Mouse (Mus musculus) heart, embryonic 13.5 days (tissue): Measurements from ENCODE around the gene Msi2. TPM values are rescaled to one million over a fixed set of nuclear protein-coding genes. Genes with fewer than 3 reads are reported as not detected.

ENCODE experiments used
- ATAC-seq: fragments of 200-750 bp; cut with Nextera tagmentation; 2 replicates; pipeline ENCODE4 v1.8.0; 2017; ENCODE audit warnings: moderate TSS enrichment; ENCODE audit not compliant: insufficient number of reproducible peaks, low FRiP score, low TSS enrichment; ENCODE audit errors: extremely low read depth
- H3K27ac ChIP-seq: fragments of 300-500 bp; sonication (generic); replicated peaks from 2 replicates; pipeline ENCODE4 v1.5.1; 2015; ENCODE audit warnings: moderate library complexity, mild to moderate bottlenecking, inconsistent platforms
- H3K27me3 ChIP-seq: fragments of 300-500 bp; sonication (generic); replicated peaks from 2 replicates; pipeline ENCODE4 v1.6.1; 2015; ENCODE audit warnings: mild to moderate bottlenecking, inconsistent platforms
- H3K36me3 ChIP-seq: fragments of 300-500 bp; sonication (generic); 2 replicates; pipeline ENCODE4 v1.6.1; 2015; ENCODE audit warnings: mild to moderate bottlenecking, inconsistent platforms
- H3K4me1 ChIP-seq: fragments of 300-500 bp; sonication (generic); 2 replicates; pipeline ENCODE4 v1.6.1; 2015; ENCODE audit warnings: inconsistent platforms
- H3K4me2 ChIP-seq: fragments of 300-500 bp; sonication (generic); 2 replicates; pipeline ENCODE4 v1.6.1; 2015; ENCODE audit warnings: inconsistent platforms, mild to moderate bottlenecking, moderate library complexity
- H3K4me3 ChIP-seq: fragments of 300-500 bp; sonication (generic); 2 replicates; pipeline ENCODE4 v1.5.1; 2015; ENCODE audit warnings: moderate library complexity, mild to moderate bottlenecking, inconsistent platforms
- H3K9ac ChIP-seq: fragments of 300-500 bp; sonication (generic); 2 replicates; pipeline ENCODE4 v1.6.1; 2015; ENCODE audit warnings: inconsistent platforms, mild to moderate bottlenecking, moderate library complexity
- H3K9me3 ChIP-seq: fragments of 300-500 bp; sonication (generic); 2 replicates; pipeline ENCODE4 v1.6.1; 2016; ENCODE audit warnings: inconsistent platforms
- WGBS: fragments of 180-500 bp; shearing (Covaris S2); methylation state at CpG from one replicate; pipeline ENCODE4 v1.1.7; 2015; ENCODE audit warnings: mixed read lengths; 5-methylcytosine and 5-hydroxymethylcytosine counted together
- polyA plus RNA-seq: library from polyadenylated mRNA; unstranded; fragments of >200 nt; fragmentation: Nextera tagmentation; extraction: Ambion mirVana; gene quantifications from 2 replicates; pipeline ENCODE4 v1.2.1, GENCODE M21; 2015

The Msi2 gene
- polyA plus RNA-seq, 1 experiment from 2014 or later: 16.2 TPM

DNA sequence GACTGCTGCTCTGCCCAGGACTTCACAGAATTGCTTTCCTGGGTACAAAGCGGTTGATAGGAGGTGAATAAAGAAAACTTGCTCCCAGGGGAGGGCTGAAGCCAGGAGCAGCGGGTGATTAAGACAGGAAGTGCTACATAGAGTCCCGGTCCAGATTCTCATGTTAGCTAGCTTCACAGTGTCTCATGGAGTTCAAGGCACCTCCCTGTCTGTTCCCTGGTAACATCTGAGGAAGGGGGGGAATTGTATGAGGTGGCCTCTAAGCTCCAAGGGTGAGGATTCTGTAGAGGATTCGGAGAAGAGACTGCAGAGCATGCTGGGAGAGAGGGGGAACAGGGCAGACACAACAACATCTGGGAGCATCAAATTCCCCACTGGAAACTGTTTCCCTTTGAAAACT lies 233.2 kb downstream of the Msi2 start:
- H3K4me2 ChIP-seq: no peak overlapping the region
- peaks cover 87% of the 10 kb centered on the region for H3K4me1 ChIP-seq
- H3K9ac ChIP-seq: no peak overlapping the region
- no peak for ATAC-seq
- H3K27me3 ChIP-seq: no peaks in the 10 kb centered on the region
- 56% methylated on average over 4 of the region's 4 CpGs for WGBS
- no peaks in the 10 kb centered on the region for H3K36me3 ChIP-seq
- H3K4me3 ChIP-seq: no peak overlapping the region
- peak overlapping the region; percentile 55 for H3K27ac ChIP-seq
- no peaks in the 10 kb centered on the region for H3K9me3 ChIP-seq

GRCm38 (mm10) chr11:88484047-88484446 lies 234.3 kb downstream of the Msi2 start:
- no peak for ATAC-seq
- H3K4me2 ChIP-seq: no peak overlapping the region
- no peaks in the 10 kb centered on the region for H3K27me3 ChIP-seq
- no peaks in the 10 kb centered on the region for H3K9me3 ChIP-seq
- H3K27ac ChIP-seq: no peak overlapping the region
- no peak overlapping the region for H3K9ac ChIP-seq
- no peaks in the 10 kb centered on the region for H3K36me3 ChIP-seq
- WGBS: 82% methylated on average over 3 of the region's 3 CpGs
- no peak overlapping the region for H3K4me3 ChIP-seq
- H3K4me1 ChIP-seq: peaks cover 85% of the 10 kb centered on the region

DNA sequence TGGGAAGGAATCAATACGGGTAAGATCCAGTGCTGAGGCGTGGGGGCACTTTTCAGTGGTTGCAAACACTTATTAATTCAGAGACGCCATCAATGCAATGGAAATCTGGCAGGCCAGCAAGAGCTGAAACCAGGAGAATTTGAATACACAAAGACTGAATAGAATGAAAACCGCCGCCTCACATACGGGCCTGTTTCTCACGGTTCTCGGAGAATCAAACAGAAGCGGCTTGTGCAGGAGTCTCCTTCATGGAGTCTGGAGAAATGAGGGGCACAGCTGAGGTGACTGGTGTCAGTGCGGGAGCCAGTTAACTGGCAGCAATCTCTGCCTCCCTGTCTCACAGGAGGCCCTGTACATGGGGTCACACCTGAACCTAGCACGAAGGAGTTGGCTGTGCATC lies 235.7 kb downstream of the Msi2 start:
- Histone ChIP-seq H3K9ac (no peak overlapping the region), H3K9me3 (no peaks in the 10 kb centered on the region), H3K4me1 (peaks cover 85% of the 10 kb centered on the region), H3K4me3 (no peak overlapping the region), H3K36me3 (0 out of 2 replicates have a peak, but pooled peaks cover 5% of the 10 kb centered on the region), H3K4me2 (no peak overlapping the region), H3K27me3 (no peaks in the 10 kb centered on the region), H3K27ac (peak overlapping the region; percentile 77; the same call in 1 of the 2 replicates)
- WGBS: 76% methylated on average over 11 of the region's 11 CpGs
- ATAC-seq: no peak

DNA sequence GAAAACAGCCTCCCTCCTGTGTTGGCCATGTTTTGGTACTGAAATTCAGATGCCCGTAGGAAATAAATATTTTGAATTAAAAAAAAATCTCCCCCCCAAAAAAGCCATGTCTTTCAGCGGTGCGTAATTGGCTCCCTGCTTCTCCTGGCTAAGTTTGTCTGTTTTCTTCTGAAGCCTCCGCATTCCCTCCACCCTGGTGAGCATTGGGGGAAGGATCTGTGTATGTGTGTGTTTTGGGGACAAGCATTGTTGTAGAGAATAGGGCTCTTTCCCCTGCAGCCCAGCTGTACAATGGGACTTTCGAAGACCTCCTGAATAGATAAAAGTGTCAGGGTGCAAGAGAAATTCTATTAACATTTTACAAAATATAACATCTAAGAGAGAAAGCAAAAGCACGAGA lies 236.1 kb downstream of the Msi2 start:
- Histone ChIP-seq H3K4me1 (peaks cover 89% of the 10 kb centered on the region), H3K9ac (no peak overlapping the region; the same call in 1 of the 2 replicates), H3K36me3 (0 out of 2 replicates have a peak, but pooled peaks cover 5% of the 10 kb centered on the region), H3K27ac (peak overlapping the region; percentile 77; the same call in 1 of the 2 replicates), H3K4me2 (no peak overlapping the region), H3K4me3 (no peak overlapping the region), H3K27me3 (no peaks in the 10 kb centered on the region), H3K9me3 (no peaks in the 10 kb centered on the region)
- WGBS: 71% methylated on average over 6 of the region's 6 CpGs
- ATAC-seq: no peak

DNA sequence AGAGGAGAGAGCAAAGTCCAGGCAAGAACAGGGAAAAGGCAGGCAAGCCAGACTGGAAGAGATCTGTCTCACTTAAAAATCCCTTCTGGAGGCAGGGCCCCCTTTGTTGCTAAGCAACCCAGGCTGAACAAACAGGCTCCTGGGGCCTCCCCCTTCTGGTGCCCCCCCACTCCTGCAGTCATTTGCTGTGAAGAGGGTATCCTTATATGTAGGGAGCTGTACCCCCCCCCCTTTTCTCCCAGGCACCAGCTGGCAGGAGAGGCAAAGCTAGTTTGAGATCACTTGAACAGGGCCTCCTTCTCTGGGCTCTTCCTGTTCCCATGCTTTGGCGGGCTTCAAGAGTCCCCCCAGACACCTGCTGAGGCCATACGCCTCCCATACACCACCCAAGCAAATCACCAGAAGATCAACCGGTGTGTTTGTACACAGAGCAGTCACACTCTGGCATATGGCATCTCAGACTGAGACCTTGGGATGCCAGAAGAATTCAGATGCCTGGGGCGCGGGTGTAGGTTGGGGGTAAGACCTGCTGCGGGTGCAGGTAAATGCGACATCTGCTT lies 236.6 kb downstream of the Msi2 start:
- 64% methylated on average over 7 of the region's 7 CpGs for WGBS
- H3K27ac ChIP-seq: peak overlapping the region; percentile 77
- peak overlapping the region; percentile 70 for H3K9ac ChIP-seq
- peaks cover 94% of the 10 kb centered on the region for H3K4me1 ChIP-seq
- no peaks in the 10 kb centered on the region for H3K9me3 ChIP-seq
- H3K36me3 ChIP-seq: 0 out of 2 replicates have a peak, but pooled peaks cover 5% of the 10 kb centered on the region
- peak overlapping the region; percentile 20 for H3K4me2 ChIP-seq
- H3K27me3 ChIP-seq: no peaks in the 10 kb centered on the region
- peak; percentile 31; the same call in 1 of the 2 replicates for ATAC-seq
- no peak overlapping the region for H3K4me3 ChIP-seq

GRCm38 (mm10) chr11:88481092-88481601 lies 237.2 kb downstream of the Msi2 start:
- WGBS: 65% methylated on average over 9 of the region's 9 CpGs
- 0 out of 2 replicates have a peak, but pooled peaks cover 5% of the 10 kb centered on the region for H3K36me3 ChIP-seq

GRCm38 (mm10) chr11:88479498-88479897 lies 238.8 kb downstream of the Msi2 start:
- Histone ChIP-seq H3K4me1 (peaks cover 93% of the 10 kb centered on the region), H3K27me3 (no peaks in the 10 kb centered on the region), H3K9me3 (no peaks in the 10 kb centered on the region), H3K36me3 (0 out of 2 replicates have a peak, but pooled peaks cover 5% of the 10 kb centered on the region), H3K9ac (no peak overlapping the region), H3K4me3 (no peak overlapping the region), H3K27ac (peak overlapping the region; percentile 63; the same call in 1 of the 2 replicates), H3K4me2 (no peak overlapping the region)
- 83% methylated on average over 5 of the region's 5 CpGs for WGBS
- ATAC-seq: no peak

More at GRCm38 (mm10) chr11:88481092-88481601, 237.2 kb downstream of the Msi2 start:
- peak overlapping the region; percentile 77 for H3K27ac ChIP-seq
- H3K9ac ChIP-seq: peak overlapping the region; percentile 70
- peak overlapping the region; percentile 20 for H3K4me2 ChIP-seq
- no peak overlapping the region for H3K4me3 ChIP-seq
- no peaks in the 10 kb centered on the region for H3K9me3 ChIP-seq
- no peak for ATAC-seq
- H3K27me3 ChIP-seq: no peaks in the 10 kb centered on the region
- peaks cover 94% of the 10 kb centered on the region for H3K4me1 ChIP-seq

GRCm38 (mm10) chr11:88474889-88475440 lies 243.3 kb downstream of the Msi2 start:
- peaks cover 91% of the 10 kb centered on the region for H3K4me1 ChIP-seq

DNA sequence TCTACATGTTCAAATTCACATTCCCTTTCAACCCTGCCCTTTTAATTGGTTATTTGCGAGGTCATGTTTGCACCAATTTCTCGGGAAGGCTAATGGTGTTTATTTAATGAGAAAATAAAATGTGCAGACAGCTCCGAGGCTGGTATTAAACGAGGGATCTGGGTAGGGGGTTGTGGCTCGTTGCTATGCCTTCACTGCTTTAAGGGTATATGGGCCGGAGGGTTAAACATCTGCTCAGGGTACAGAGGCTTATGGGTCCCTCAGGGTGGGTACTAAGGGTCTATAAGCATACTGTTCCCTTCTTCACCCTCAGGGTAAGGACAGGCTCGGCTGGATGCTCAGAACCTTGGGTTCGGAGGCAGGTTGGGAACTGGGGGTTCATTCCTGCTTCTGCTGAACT lies 245.6 kb downstream of the Msi2 start:
- Histone ChIP-seq H3K4me1 (peaks cover 93% of the 10 kb centered on the region), H3K27ac (peak overlapping the region; percentile 6; the same call in 1 of the 2 replicates)

More at GRCm38 (mm10) chr11:88474889-88475440, 243.3 kb downstream of the Msi2 start:
- Histone ChIP-seq H3K27ac (peak overlapping the region; percentile 67), H3K4me3 (no peak overlapping the region), H3K4me2 (no peak overlapping the region), H3K27me3 (no peaks in the 10 kb centered on the region), H3K9me3 (no peaks in the 10 kb centered on the region), H3K9ac (no peak overlapping the region), H3K36me3 (0 out of 2 replicates have a peak, but pooled peaks cover 5% of the 10 kb centered on the region)
- 47% methylated on average over 4 of the region's 4 CpGs for WGBS
- ATAC-seq: no peak

DNA sequence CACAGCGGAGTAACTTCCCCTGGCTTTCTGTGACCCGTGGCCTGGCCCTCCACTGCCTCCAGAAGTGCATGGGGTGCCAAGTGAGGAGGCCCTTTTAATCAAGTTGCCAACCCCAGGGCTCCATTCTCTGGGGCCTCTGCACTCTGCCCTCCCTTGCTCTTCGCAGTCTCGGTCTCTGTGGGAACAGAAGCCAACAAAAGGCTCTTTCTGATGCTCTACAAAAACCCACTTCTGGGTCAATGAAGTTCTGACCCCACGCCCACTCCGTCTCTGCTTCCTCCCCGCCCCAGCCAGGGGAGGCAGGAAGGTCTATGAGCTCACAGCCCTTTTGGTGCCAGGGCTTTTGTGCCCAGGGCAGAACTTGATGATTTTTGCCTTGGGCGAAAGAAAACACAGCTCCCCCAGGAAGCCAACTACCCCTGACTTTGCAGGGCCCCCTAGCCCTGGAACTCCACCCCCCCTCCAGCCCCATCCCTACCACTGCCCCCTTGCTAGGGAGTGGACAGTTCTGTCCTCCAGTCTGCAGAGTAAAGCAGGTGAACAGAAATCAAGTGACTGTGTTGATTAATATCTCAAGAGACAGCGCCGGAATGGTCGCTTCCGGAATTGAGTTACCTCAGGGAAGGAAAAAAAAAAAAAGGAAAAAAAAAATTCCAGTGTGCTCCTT lies 246.2 kb downstream of the Msi2 start:
- ATAC-seq: no peak
- Histone ChIP-seq H3K9me3 (no peaks in the 10 kb centered on the region), H3K4me1 (peaks cover 93% of the 10 kb centered on the region), H3K36me3 (no peaks in the 10 kb centered on the region), H3K9ac (peak overlapping the region; percentile 42), H3K27ac (peak overlapping the region; percentile 95), H3K4me2 (no peak overlapping the region), H3K27me3 (no peaks in the 10 kb centered on the region), H3K4me3 (no peak overlapping the region)
- 55% methylated on average over 12 of the region's 12 CpGs for WGBS

More for the DNA sequence above, 245.6 kb downstream of the Msi2 start:
- ATAC-seq: no peak
- no peak overlapping the region for H3K4me2 ChIP-seq
- no peaks in the 10 kb centered on the region for H3K27me3 ChIP-seq
- H3K9ac ChIP-seq: no peak overlapping the region
- no peaks in the 10 kb centered on the region for H3K9me3 ChIP-seq
- WGBS: 78% methylated on average over 8 of the region's 8 CpGs
- no peak overlapping the region for H3K4me3 ChIP-seq
- no peaks in the 10 kb centered on the region for H3K36me3 ChIP-seq

- H3K9me3 ChIP-seq: no peaks in the 10 kb centered on the region
- peaks cover 87% of the 10 kb centered on the region for H3K4me1 ChIP-seq
- peak overlapping the region; percentile 44 for H3K4me2 ChIP-seq
- peak overlapping the region; percentile 95 for H3K27ac ChIP-seq
- no peak overlapping the region for H3K4me3 ChIP-seq
- peak; percentile 15; the same call in 1 of the 2 replicates for ATAC-seq
- H3K9ac ChIP-seq: peak overlapping the region; percentile 53
- no peaks in the 10 kb centered on the region for H3K27me3 ChIP-seq
- no peaks in the 10 kb centered on the region for H3K36me3 ChIP-seq
Measured at GRCm38 (mm10) chr11:88470599-88470998, 247.7 kb downstream of the Msi2 start.
